Mouse (Mus musculus): ENCODE data around the gene Gm28305.

The Gm28305 gene

GRCm38 (mm10) chr9:104040362-104040761 is at the start of gene Gm28305:
Gene Gm28305 (plus strand): TSS chr9:104040662.
- no peak for DNase-seq (ENCODE audit: low spot score in 2 of 2)

DNA sequence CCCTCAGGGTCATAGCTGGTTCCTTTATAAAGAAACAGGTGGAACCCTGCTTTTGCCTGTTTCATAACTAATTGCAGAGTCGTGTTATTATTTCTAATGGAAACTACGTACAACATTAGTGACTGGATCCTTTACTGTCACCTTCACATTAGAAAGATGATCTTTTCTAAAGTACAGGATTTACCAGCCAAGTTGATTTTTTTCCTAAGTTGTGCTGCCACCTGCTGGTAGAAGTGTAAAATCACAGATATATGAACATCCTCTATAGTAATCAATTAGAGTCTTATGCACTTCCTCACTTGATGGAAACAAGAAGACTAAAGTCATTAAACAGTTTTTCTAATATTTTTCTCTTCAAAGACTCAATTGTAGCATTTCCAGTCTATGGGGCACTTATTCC is 44.0 kb upstream of the Gm28305 start:
- peak in 1 of 2 experiments; percentile 78 for DNase-seq (ENCODE audit: low spot score in 2 of 2)

DNA sequence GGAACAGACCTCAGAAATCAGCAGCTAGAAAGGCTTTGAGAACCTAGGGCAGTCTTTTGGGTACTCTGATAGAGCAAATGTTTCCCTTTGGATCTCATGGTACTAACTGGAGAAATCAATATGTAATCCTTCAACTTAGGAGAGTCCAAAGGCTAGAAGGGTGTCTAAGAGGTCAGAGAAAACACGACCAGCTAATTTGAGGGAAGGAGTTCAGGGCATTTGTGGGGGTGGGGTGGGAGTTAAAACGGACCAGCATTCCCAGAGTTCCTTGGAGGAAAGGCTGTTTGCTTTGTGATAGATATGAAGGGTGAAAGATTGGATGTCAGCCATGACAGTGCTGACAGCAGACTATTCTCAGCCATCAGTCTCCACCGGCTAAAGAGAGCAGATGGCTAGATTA is 39.9 kb upstream of the Gm28305 start:
- no peak for DNase-seq (ENCODE audit: low spot score in 2 of 2)

DNA sequence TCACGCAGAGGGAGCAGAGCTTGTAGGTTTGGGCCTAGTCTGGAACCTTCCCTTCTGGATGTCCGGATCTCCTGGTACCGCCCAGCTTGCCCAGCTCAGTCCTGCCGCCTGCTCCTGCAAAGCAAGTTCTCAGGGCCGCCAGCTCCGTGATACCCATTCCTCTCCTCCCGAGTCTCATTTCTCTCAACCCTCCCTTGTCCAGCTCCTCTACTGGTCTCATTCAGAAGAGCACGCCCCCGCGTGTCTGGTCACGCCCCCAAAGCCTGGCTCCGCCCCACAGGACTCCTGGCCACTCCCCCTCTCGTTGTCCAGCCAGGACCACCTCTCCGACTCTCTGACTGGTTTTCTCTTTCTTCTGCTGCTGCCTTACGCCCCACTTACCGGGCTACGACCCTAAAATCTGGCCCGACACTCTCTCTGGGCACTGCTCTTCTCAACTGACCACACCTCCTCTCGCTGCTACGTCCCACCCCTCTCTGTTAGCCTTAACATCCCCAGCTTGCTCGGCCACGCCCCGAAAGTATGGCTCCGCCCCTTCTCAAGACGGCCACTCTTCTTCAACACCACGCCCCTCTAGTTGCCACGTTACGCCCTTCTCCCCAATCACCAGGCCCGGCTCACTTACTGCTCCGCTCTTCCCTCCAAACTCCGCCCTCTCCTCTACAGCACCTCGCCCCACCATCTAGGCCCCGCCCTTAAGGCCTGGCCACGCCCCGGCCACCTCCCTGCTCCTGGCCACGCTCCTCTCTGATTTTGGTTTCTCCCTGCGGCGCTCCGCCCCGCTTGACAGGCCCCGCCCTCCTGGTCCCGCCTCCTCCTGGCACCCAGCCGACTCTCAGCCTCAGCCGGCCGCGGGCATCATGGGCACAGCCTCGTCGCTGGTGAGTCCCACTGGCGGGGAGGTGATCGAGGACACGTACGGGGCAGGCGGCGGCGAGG is 38.3 kb upstream of the Gm28305 start, which contains the start of gene Nphp3:
TSS of gene Nphp3 (plus strand) at position 624 of the 939 bp plus-strand sequence.
- DNase-seq (ENCODE audit: low spot score in 2 of 2): peak; percentile 99 to 100

DNA sequence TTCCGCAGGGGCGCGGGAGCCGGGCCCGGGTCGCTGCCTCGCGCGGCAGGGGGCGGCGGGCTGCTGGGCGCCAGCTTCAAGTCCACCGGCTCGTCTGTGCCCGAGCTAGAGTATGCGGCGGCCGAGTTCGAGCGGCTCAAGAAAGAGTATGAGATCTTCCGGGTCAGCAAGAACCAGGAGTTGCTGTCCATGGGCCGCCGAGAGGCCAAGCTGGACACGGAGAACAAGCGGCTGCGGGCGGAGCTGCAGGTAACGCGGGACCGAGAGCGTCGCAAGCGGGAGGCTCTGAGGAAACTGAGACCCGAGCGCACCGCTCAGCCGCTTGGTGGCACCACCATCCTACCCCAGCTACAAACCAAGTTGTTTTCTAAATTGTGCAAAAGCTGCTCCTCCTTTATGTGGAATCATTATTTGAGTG is 37.5 kb upstream of the Gm28305 start:
- DNase-seq (ENCODE audit: low spot score in 2 of 2): peak; percentile 84 to 87

DNA sequence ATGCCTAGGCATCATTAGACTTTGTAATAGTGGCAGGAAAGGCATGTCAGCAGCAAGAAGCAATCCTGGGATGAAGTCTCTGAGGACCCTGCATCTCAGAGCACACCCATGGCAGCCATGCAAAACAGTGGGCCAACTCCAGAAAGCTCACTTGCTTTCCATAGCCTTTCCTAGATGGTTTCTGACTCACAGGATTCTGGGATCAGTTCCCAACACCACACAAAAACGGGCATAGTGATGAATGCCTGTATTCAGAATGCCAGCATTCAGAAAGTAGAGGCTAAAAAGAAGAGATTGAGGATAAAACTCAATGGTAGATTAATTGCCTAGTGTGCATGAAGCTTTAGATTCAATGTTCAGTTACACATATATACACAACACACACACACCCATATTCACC is 25.9 kb upstream of the Gm28305 start:
- DNase-seq (ENCODE audit: low spot score in 2 of 2): peak in 1 of 2 experiments; percentile 44

DNA sequence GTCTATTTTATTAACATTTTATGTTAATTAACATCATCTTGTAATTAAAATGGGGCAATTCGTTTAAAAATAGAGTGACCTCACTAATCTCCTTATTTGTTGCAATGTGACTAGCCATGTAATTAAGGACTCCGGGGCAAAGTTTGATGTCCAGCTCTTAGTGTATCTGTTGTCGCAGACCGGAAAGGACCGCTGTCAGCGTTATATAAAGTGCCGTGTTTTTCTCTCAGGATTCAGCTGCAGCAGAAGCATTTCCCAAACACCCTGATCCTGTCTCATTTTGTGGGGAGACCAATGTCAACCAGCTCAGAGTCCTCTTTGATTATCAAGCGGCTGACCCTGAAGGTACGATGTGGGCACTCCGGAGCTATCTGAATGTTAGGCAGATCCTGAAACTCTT is 19.4 kb upstream of the Gm28305 start:
- no peak for DNase-seq (ENCODE audit: low spot score in 2 of 2)

GRCm38 (mm10) chr9:104027186-104027585 is 13.3 kb upstream of the Gm28305 start:
- no peak for DNase-seq (ENCODE audit: low spot score in 2 of 2)

DNA sequence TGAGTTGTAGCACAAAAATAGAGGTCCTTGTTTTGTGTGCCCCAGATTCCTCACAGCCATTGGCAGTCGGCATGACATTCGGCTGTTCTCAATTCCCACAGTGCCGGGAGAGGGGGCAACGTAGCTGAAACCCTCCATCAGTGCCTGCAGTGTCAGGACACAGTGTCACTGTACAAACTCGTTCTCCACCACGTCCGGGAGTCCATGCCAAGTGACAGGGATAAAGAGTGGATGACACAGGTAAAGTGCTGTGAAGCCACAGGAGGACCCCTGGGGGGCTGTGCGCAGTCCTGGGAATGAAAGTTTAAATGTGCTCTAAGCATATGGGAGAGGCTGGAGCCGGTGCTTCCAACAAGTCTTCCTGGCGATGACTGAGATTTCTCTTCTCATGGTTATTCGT is 10.6 kb upstream of the Gm28305 start:
- peak in 1 of 2 experiments; percentile 31 for DNase-seq (ENCODE audit: low spot score in 2 of 2)

- DNase-seq (ENCODE audit: low spot score in 2 of 2): no peak
Observed at GRCm38 (mm10) chr9:104034231-104034630, 6.2 kb upstream of the Gm28305 start.

GRCm38 (mm10) chr9:104034718-104035117 is 5.7 kb upstream of the Gm28305 start:
- DNase-seq (ENCODE audit: low spot score in 2 of 2): no peak

- peak; percentile 70 to 78 for DNase-seq (ENCODE audit: low spot score in 2 of 2)
Observed at GRCm38 (mm10) chr9:104035261-104036015, 5.0 kb upstream of the Gm28305 start.

- DNase-seq (ENCODE audit: low spot score in 2 of 2): no peak
Observed at GRCm38 (mm10) chr9:104038266-104038665, 2.2 kb upstream of the Gm28305 start.

DNA sequence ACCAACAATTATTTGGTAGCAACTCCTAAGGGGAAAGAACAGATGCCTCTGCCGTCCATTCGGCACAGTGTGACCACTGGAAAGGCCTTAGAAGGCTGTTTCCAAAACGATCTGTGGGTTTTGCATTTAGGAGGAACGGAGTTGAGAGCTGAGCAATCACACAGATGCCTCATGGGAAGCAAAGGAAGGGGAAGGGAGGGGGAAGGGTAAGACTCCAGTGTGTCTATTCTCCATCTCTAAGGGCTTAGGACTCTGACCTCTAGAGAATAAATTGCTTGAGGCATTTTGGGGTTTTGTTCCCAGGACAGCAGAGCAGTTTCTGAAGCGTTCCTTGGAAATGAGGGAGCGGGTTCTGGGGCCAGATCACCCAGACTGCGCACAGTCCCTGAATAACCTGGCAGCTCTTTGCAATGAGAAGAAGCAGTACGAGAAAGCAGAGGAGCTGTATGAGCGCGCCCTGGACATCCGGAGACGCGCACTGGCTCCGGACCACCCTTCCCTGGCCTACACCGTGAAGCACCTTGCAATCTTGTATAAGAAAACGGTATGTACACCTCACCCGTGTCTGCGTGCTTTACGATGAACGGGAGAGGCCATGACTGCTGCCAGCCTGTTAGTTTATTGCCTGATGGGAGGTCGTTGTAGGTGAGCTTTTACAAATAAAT is 1.3 kb upstream of the Gm28305 start:
- no peak for DNase-seq (ENCODE audit: low spot score in 2 of 2)

DNA sequence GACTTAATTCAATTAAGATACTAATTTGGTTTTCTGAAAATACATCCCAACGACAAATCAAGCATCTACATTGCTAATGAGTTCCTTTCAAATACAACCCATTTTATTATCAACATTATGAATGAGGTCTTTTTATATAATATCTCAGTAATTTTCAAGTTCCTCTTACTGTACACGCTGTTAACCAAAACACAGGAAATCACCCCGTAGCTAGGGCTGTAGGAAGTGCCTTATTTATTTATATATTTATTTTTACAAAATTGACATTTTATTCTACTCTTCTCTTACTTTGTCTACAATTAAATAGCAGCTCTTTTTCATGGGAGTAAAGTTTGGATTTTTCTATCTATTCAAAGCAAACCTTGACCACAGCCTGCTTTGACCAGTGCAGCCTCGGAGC is 720 bp upstream of the Gm28305 start:
- no peak for DNase-seq (ENCODE audit: low spot score in 2 of 2)

DNA sequence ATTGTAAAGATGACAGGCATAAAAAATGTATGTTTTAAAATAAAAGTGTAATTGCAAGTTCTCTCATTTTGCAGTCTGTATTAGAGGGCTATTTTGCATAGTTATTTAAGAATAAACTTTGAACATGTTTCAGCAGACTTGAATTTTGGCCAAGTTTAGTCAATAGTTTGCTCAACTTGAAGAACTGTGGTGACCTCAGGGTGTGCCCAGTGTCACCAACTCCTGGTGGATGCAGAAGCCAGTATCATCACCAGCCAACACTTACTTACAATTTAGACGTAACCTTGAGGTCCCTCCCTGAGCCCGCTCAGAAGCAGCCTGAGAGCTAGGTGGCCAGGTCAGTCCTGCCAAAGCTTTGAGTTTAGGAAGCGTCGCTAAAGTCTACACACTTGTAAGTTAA is 3.2 kb downstream of the Gm28305 start:
- no peak for DNase-seq (ENCODE audit: low spot score in 2 of 2)

DNA sequence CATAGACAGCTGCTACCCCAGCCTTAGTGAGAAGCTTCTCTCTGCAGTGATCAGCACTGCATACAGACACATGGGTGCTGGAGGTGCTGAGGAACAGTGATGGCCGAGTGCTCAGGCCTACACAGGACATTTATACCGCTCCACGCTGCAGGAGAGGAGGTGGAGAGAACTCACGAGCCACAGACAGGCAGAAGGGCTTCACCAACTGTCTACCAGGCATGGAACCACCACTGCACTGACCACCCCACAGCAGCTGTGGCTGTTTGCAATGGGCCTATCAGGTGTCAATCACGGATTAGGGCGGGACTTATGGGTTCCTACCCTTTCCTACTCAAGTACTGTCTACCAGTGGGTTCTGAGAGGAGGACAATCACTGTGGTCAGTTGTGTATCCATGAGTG is 10.6 kb downstream of the Gm28305 start:
- DNase-seq (ENCODE audit: low spot score in 2 of 2): no peak

DNA sequence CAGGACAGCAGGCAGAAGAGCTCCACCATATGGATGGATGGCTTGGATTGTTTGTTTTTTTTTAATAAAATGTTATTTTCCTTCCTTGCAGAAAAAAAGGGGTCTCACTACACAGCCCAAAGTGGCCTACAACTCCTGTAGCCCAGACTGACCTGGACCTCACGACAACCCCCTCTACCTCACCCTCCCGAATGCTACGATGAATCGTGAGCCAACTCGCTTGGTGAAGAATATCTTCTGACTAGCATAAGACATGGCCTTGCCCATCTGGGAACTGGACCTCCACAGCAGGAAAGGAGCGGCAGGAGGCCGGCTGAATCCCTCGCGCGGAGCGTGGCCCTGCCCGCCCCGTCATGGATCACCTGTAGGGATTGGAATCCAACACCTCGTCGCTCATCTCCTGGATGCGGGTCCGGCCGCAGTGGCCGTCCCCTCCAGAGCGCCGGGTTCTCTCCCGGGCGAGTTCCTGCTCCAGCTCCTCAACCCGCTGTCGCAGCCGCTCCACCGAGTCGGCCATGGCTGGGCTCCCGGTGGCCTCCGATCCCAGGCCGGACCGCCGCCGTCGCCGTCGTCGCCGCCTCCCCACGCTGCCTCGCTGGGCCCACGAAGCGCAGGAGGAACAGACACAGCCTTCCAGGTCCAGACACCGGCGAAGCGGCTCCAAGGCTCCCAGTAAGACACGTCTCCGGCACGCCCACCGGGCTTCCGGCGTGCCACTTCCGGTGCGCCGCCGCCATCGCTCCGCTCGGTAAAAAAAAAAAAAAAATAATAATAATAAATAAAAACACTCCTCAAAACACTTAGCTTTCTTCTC is 22.2 kb downstream of the Gm28305 start, which contains the start of gene Uba5:
TSS of gene Uba5 (minus strand) at position 705 of the 814 bp plus-strand sequence.
- peak; percentile 79 to 85 for DNase-seq (ENCODE audit: low spot score in 2 of 2)

DNA sequence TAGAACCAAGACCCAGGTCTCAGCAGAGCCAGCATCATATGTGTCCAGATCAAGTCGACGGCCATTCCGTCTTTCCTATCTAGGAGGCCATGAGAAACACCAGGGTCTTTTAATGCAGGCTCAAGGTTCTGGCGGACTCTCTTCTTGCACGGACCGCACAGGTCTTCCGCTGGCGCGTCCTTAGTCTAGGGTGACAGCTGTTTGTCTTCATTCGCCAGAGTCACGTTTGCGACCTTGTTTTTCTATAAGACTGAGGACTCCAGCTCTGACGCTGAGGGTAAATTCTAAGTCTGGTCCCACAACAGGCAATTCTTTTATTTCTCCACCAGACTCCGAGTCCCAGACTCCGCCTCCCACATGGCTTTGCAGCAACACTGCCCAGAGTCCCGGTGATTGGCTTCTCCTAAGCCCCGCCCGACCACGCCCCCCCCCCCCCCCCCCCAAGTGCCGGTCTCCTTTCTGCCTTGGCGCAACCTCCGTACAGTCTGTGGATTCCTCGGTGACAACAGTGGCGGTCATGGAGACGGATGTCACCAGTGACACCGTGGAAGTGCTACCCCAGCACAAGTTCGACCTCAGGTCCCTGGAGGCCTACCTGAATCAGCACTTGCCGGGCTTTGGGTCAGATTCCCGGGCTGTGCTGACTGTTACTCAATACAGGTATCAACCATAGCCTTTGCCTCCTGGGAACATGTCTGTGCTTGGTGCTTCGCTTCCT is 22.9 kb downstream of the Gm28305 start, which contains the start of gene Acad11:
TSS of gene Acad11 (plus strand) at position 134 of the 718 bp plus-strand sequence.
- peak; percentile 88 to 92 for DNase-seq (ENCODE audit: low spot score in 2 of 2)

GRCm38 (mm10) chr9:104064571-104064970 is 24.1 kb downstream of the Gm28305 start:
- DNase-seq (ENCODE audit: low spot score in 2 of 2): no peak

Data from right cerebral cortex, postnatal 10 days (tissue).